Mouse (Mus musculus): ENCODE data around the gene Spen.
A peak's percentile ranks its signal among the peaks of the same experiment; 100 is the strongest.

Spen gene

DNA sequence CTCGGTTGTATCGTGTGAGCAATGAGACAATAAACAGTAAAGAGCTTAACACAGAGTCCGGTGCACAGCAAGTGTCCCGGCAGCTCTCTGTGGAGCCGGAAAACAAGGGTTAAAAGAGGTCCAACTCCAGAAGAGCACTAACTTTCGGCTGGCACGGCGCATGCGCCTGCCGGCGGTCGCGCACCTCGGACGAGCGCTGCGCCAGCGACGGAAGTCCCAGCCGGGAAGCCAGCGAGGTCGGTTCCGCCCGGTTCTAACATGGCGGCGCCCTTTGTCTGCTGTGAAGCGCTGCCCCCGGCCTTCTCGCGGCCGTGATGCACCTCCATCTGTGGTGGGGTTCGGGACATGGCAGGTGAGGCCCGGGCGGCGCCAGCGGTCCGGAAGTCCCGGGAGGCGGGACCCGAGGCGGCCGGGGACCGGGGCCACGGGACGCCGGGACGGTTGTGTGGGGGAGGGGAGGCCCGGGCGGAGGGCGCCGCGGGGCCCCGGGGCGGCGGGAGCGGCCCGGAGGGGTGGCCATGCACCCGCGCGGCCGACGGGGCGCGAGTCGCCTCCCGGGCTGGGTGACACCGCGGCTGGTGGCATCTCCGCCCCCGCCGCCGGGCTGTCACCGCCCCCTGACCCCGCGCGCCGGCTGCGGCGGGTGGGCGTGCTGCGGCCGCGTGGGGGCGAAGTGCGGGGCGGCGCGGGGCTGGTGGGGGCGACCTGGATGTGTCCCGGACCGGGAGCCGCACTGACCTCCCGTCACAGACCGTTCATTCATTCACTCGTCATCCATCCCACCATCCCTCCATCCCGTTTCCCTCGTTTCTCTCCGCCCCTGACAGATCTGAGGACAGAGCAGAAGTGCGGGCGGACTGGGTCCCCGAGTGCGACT, 93.7 kb downstream of the Spen start, which contains the start of gene Zbtb17:
Gene Zbtb17, plus strand, starts transcription at position 204 of the 877 bp plus-strand sequence.
- DNase-seq = peak; percentile 86 to 89

GRCm38 (mm10) chr4:141443641-141444429, 94.6 kb downstream of the Spen start:
- no peak for DNase-seq

- DNase-seq = no peak
Measured at GRCm38 (mm10) chr4:141440877-141441276, 97.5 kb downstream of the Spen start.

DNA sequence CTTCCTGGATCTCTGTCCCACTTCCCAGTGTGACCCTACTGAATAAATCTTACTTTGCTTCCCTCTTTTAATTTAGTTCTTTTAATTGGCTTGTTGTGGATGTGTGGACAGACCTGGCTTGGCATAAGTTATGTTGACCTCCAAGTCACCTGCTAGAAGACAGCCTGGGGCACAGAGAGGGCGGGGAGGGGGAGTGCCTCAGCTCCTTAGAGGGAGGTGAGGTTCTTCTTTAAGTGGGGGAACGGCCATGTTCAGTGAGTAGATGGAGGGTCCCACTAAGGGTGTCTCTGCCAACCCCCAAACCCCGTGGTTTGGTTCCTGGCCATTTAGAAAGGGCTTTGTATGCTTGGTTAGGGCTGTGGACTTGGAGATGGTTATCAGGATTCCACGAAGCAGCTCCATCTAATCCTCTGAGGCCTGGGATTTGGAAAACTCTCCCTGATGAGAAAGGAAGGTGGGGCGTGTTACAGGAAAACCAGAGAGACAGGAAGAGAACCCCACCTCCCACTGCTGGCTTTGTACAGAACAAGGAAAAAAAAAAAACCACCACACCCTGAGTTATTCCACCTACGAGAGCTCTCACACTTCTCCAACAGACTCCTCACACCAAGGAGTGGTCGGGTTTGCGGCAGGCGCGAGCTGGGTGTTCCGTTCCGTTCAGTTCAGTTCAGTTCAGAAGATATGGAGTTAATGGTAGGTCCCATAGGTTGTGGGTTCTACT, 99.2 kb downstream of the Spen start:
- DNase-seq = no peak

DNA sequence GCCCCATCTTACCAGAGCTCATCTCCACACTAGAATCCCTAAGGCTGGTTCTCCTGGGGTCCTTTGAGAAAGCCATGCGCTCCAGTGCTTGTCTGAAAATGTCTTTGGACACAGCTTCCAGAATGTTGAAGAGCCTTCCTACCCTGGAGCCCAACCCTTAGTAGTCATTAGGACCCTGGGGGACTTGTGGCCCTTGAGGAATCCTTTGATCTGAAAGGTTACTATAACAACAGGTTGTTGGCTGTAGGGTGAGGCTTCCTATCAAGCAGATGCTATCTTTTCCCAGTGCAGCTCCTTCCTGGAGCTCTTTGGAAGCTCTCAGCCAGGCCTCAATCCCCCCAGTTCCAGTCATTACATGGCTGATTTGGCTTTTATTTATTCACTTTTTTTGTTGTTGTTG, 102.4 kb downstream of the Spen start, which contains the start of gene Srarp:
Gene Srarp, minus strand, starts transcription at position 132 of the 400 bp plus-strand sequence.
- DNase-seq = no peak

GRCm38 (mm10) chr4:141433191-141433590, 105.2 kb downstream of the Spen start:
- DNase-seq = no peak

DNA sequence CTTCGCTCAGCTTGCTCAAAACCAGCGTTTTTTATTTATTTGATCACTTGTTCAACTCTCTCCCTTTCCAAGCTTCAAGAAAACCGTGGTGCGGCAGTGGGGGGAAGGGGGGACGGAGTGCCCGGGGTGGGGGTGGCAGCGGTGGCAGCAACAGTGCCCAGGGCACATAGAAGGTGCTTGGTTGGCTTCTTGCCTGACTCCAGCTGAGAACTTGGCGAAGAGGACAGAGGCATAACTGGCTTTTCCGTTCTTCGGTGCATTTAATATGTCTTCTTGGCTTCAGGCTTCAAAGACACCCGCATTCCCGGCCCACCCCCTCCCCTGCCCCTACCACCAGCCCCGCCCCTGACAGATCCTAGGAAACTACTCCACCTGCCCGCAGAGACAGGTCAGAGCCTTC, 105.7 kb downstream of the Spen start:
- DNase-seq = no peak

DNA sequence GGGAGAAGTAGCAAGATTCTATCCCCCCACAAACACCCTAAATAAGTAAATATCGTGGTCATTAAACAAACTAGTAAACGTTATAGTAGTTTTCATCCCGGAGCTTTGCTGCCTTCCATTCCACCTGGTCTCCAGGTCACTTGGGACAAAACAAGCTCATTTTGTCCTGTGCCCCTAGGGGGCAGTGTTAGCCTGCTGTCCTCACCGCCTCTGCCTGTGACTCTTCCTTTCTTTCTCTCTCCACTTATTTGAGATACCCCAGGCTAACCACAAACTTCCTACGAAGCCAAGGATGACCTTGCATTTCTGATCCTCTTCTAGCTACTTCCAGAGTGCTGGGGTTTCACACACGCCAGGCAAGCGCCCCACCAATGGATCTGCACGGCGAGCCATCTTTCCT, 107.4 kb downstream of the Spen start:
- peak; percentile 61 to 77 for DNase-seq

- no peak for DNase-seq
Measured at GRCm38 (mm10) chr4:141429847-141430246, 108.5 kb downstream of the Spen start.

GRCm38 (mm10) chr4:141429381-141429780, 109.0 kb downstream of the Spen start:
- DNase-seq = no peak

DNA sequence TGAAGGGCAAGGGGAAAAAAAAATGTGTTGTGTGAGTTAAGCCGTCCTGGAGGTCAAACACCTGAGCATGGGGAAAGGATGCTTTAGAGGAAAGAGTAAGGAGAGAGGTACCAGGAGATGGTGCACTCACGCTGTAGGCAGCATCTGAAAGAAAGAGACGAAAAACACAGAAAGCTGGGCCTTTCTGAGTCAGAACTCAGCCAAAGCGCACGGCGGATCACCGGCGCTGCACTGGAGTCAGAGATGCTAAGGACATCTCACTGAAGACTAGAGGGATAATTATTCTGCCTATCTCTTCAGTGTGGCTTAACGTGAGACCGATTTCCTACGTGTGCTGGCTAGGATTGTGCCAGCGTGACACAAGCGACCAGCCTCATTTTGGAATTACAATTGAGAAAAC, 110.5 kb downstream of the Spen start:
- DNase-seq = no peak

- DNase-seq = no peak
Measured at GRCm38 (mm10) chr4:141426796-141427745, 111.3 kb downstream of the Spen start.

- peak; percentile 29 to 34 for DNase-seq
Measured at GRCm38 (mm10) chr4:141425484-141426479, 112.6 kb downstream of the Spen start.

- DNase-seq = no peak
Measured at GRCm38 (mm10) chr4:141423691-141424431, 114.5 kb downstream of the Spen start.

DNA sequence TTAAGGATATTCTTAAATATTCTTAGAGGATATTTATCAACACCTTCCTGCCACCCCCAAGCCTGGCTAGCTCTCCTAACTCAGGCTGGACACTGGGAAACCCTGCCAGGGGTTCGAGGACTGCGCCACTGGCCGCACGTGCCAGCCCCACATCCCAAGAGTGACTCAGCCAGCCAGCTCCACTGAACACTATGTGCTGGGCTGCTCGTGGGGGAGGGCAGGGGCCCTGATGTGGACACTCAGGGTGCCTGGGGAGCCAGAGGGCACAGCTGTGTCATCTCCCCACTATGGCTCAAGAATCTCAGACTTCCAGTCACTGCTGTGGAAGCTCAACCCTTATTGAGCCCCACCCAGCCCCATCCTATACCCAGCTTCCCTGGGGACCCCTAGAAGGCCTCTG, 115.1 kb downstream of the Spen start:
- DNase-seq = no peak

GRCm38 (mm10) chr4:141422841-141423240, 115.6 kb downstream of the Spen start:
- DNase-seq = no peak

DNA sequence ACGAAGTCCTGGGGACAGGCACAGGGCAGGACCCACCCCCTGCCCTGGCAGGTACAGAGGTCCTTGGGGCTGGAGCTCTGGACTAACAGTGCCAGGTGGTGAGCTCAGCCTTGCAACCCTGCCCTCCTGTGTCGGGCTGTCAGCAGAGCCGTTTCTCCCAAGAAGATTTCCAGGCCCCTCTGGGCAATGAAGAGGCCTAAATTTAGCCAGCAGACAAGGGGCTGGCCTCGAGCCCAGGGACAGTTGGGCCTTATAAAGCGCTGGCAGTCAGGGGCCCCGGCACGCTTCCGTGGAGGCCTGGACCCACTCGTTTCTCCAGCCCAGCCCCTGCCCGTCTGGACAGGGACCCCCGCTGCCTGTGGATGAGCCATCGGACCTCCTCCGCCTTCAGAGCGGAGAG, 117.0 kb downstream of the Spen start:
- DNase-seq = peak in 1 of 2 experiments; percentile 30

DNA sequence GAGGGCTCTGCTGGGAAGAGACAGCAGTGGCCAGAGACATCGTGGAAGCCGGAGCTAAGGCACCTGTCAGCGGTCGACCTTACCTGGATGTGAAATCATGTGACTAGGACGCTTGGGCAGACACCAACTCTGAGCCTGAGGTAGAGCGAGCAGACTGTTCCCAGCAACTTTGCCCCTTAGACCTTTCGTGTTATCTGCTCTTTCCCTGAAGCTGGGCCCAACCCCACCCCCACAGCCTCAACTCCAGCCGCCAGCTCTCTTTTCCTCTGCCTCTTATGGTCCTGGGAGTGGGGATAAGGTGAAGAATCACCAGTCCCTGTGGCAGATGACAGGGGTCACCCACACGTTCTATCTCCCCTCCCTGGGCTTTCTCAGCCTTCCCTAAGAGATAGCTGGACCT, 117.5 kb downstream of the Spen start:
- no peak for DNase-seq

DNA sequence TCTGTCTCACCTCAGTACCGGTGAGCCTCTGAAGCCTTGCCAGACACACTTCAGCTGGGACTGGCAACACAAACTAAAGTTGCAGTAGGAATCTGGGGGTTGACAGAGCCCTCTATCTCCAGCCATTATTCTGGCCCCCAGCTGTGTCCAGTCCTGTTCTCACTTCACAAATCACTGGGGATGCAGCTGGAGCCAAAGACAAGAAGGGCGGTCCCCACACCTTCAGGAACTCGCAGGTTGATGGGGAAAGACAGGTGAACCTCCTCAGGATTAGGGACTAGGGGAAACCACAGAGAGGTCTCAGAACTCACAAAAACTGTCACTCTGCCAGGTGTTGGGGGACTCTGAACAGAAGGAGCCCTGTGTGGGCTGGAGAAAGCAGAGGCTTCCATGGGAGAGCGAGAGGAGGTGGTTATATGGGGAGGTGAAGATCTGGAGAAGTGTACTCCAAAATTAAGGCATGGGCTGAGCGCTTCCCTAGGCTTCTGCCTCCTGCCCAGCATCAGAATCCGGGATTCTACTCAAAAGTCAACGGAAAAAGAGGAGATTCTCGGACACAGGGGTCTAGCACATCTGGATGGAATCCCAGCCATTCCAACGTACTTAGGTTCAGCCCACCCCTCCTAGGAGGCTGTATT, 118.1 kb downstream of the Spen start, which contains the start of gene Hspb7:
Gene Hspb7, plus strand, starts transcription at position 588 of the 638 bp plus-strand sequence.
- no peak for DNase-seq
